Mouse (Mus musculus) forebrain, embryonic 11.5 days (tissue): ENCODE data around the gene Rela. TPM values are rescaled to one million over a fixed set of nuclear protein-coding genes. Genes with fewer than 3 reads are reported as not detected.
A peak's percentile ranks its signal among the peaks of the same experiment; 100 is the strongest.

Experiments
- ATAC-seq: fragments of 200-750 bp; cut with Nextera tagmentation; replicated peaks from 2 replicates; pipeline ENCODE4 v1.8.0; 2017; ENCODE audit warnings: moderate TSS enrichment; ENCODE audit not compliant: low FRiP score
- DNase-seq: peaks from one replicate; pipeline ENCODE4 v3.0.0-alpha.2; 2017; ENCODE audit warnings: low spot score
- H3K27ac ChIP-seq: fragments of 300-500 bp; sonication (generic); 2 replicates; pipeline ENCODE4 v1.5.1; 2014; ENCODE audit warnings: low read depth, low read length
- H3K27me3 ChIP-seq: fragments of 300-500 bp; sonication (generic); 2 replicates; pipeline ENCODE4 v1.6.1; 2014; ENCODE audit warnings: mild to moderate bottlenecking, low read length, mixed read lengths; ENCODE audit not compliant: control insufficient read depth, insufficient read depth
- H3K36me3 ChIP-seq: fragments of 300-500 bp; sonication (generic); 2 replicates; pipeline ENCODE4 v1.6.1; 2014; ENCODE audit warnings: mild to moderate bottlenecking, low read length, moderate library complexity, mixed read lengths; ENCODE audit not compliant: control insufficient read depth, insufficient read depth
- H3K4me1 ChIP-seq: fragments of 300-500 bp; sonication (generic); replicated peaks from 2 replicates; pipeline ENCODE4 v1.6.1; 2014; ENCODE audit warnings: low read length, mixed read lengths; ENCODE audit not compliant: control insufficient read depth, insufficient read depth
- H3K4me2 ChIP-seq: fragments of 300-500 bp; sonication (generic); 2 replicates; pipeline ENCODE4 v1.6.1; 2014; ENCODE audit warnings: low read depth, mild to moderate bottlenecking, low read length, moderate library complexity, mixed read lengths; ENCODE audit not compliant: severe bottlenecking
- H3K4me3 ChIP-seq: fragments of 300-500 bp; sonication (generic); 2 replicates; pipeline ENCODE4 v1.5.1; 2014; ENCODE audit warnings: low read depth, low read length
- H3K9ac ChIP-seq: fragments of 300-500 bp; sonication (generic); 2 replicates; pipeline ENCODE4 v1.6.1; 2014; ENCODE audit warnings: low read length
- H3K9me3 ChIP-seq: fragments of 300-500 bp; sonication (generic); 2 replicates; pipeline ENCODE4 v1.6.1; 2016; ENCODE audit warnings: low read length, mixed read lengths; ENCODE audit not compliant: control insufficient read depth
- WGBS: fragments of 180-500 bp; shearing (Covaris S2); extraction: QIAGEN DNeasy Blood & Tissue Kit; methylation state at CpG from one replicate; pipeline ENCODE4 v1.1.7; 2014; 5-methylcytosine and 5-hydroxymethylcytosine counted together
- polyA plus RNA-seq: library from polyadenylated mRNA; unstranded; fragments of >200 nt; fragmentation: Nextera tagmentation; extraction: Ambion mirVana; gene quantifications from 2 replicates; pipeline ENCODE4 v1.2.1, GENCODE M21; 2014

Gene Rela
- polyA plus RNA-seq, 1 experiment from 2014 or later = 37.8 TPM

GRCm38 (mm10) chr19:5621884-5622283 lies 15.4 kb upstream of the Rela start:
- H3K9ac ChIP-seq = no peak overlapping the region
- H3K4me3 ChIP-seq = no peak overlapping the region
- no peaks in the 10 kb centered on the region for H3K36me3 ChIP-seq
- H3K9me3 ChIP-seq = no peaks in the 10 kb centered on the region
- no peak overlapping the region for H3K27ac ChIP-seq
- 87% methylated on average over 5 of the region's 5 CpGs for WGBS
- no peak for ATAC-seq
- H3K4me1 ChIP-seq = no peaks in the 10 kb centered on the region
- no peak overlapping the region for H3K4me2 ChIP-seq
- H3K27me3 ChIP-seq = no peaks in the 10 kb centered on the region
- DNase-seq = no peak

- DNase-seq = no peak
- no peaks in the 10 kb centered on the region for H3K4me1 ChIP-seq
- no peak overlapping the region for H3K4me2 ChIP-seq
- no peak overlapping the region for H3K9ac ChIP-seq
- 87% methylated on average over 8 of the region's 8 CpGs for WGBS
- ATAC-seq = no peak
- no peaks in the 10 kb centered on the region for H3K36me3 ChIP-seq
- H3K27me3 ChIP-seq = no peaks in the 10 kb centered on the region
- no peak overlapping the region for H3K4me3 ChIP-seq
- H3K9me3 ChIP-seq = no peaks in the 10 kb centered on the region
- H3K27ac ChIP-seq = no peak overlapping the region
Observed at GRCm38 (mm10) chr19:5625311-5625710, 12.0 kb upstream of the Rela start.

- ATAC-seq = no peak
- no peaks in the 10 kb centered on the region for H3K36me3 ChIP-seq
Observed at GRCm38 (mm10) chr19:5629907-5630306, 7.4 kb upstream of the Rela start.

GRCm38 (mm10) chr19:5632120-5632519 lies 5.2 kb upstream of the Rela start:
- Histone ChIP-seq H3K9ac (no peak overlapping the region), H3K4me3 (no peak overlapping the region), H3K27me3 (no peaks in the 10 kb centered on the region), H3K4me1 (peaks cover 3% of the 10 kb centered on the region; the same call in 1 of the 2 replicates), H3K4me2 (no peak overlapping the region), H3K27ac (no peak overlapping the region), H3K36me3 (no peaks in the 10 kb centered on the region), H3K9me3 (no peaks in the 10 kb centered on the region)
- no peak for ATAC-seq
- WGBS = 82% methylated on average over 9 of the region's 9 CpGs
- DNase-seq = no peak

More at GRCm38 (mm10) chr19:5629907-5630306, 7.4 kb upstream of the Rela start:
- DNase-seq = no peak
- Histone ChIP-seq H3K27me3 (no peaks in the 10 kb centered on the region), H3K9me3 (no peaks in the 10 kb centered on the region), H3K4me2 (no peak overlapping the region), H3K4me3 (no peak overlapping the region), H3K27ac (no peak overlapping the region), H3K9ac (no peak overlapping the region), H3K4me1 (no peaks in the 10 kb centered on the region)

GRCm38 (mm10) chr19:5636036-5636570 lies 1.2 kb upstream of the Rela start:
- Histone ChIP-seq H3K4me3 (no peak overlapping the region), H3K4me1 (peaks cover 6% of the 10 kb centered on the region), H3K36me3 (peaks cover 8% of the 10 kb centered on the region; the same call in 1 of the 2 replicates), H3K4me2 (no peak overlapping the region), H3K27me3 (no peaks in the 10 kb centered on the region), H3K27ac (no peak overlapping the region), H3K9ac (no peak overlapping the region; the same call in 1 of the 2 replicates), H3K9me3 (no peaks in the 10 kb centered on the region)
- ATAC-seq (no peak), DNase-seq (no peak)
- 89% methylated on average over 7 of the region's 7 CpGs for WGBS

GRCm38 (mm10) chr19:5636571-5637041 lies 677 bp upstream of the Rela start:
- Histone ChIP-seq H3K27ac (peak overlapping the region; percentile 85), H3K4me1 (peaks cover 6% of the 10 kb centered on the region), H3K27me3 (no peaks in the 10 kb centered on the region), H3K4me2 (peak overlapping the region; percentile 91), H3K4me3 (peak overlapping the region; percentile 81), H3K36me3 (peaks cover 13% of the 10 kb centered on the region; the same call in 1 of the 2 replicates), H3K9me3 (no peaks in the 10 kb centered on the region), H3K9ac (peak overlapping the region; percentile 88)
- 44% methylated on average over 12 of the region's 12 CpGs for WGBS
- ATAC-seq (no peak; the same call in 1 of the 2 replicates), DNase-seq (no peak)

GRCm38 (mm10) chr19:5638416-5639005 lies 1.2 kb downstream of the Rela start:
- H3K4me2 ChIP-seq = peak overlapping the region; percentile 91
- no peaks in the 10 kb centered on the region for H3K9me3 ChIP-seq
- no peak overlapping the region for H3K27ac ChIP-seq
- H3K4me3 ChIP-seq = peak overlapping the region; percentile 81
- no peaks in the 10 kb centered on the region for H3K27me3 ChIP-seq
- DNase-seq (no peak), ATAC-seq (no peak)
- H3K4me1 ChIP-seq = peaks cover 6% of the 10 kb centered on the region
- peaks cover 15% of the 10 kb centered on the region; the same call in 1 of the 2 replicates for H3K36me3 ChIP-seq
- 94% methylated on average over 18 of the region's 18 CpGs for WGBS
- peak overlapping the region; percentile 88; the same call in 1 of the 2 replicates for H3K9ac ChIP-seq

- ATAC-seq = no peak
- Histone ChIP-seq H3K27me3 (no peaks in the 10 kb centered on the region), H3K9ac (no peak overlapping the region), H3K4me3 (no peak overlapping the region), H3K4me1 (peaks cover 6% of the 10 kb centered on the region), H3K4me2 (no peak overlapping the region), H3K36me3 (peaks cover 15% of the 10 kb centered on the region; the same call in 1 of the 2 replicates), H3K27ac (no peak overlapping the region), H3K9me3 (no peaks in the 10 kb centered on the region)
- 83% methylated on average over 9 of the region's 9 CpGs for WGBS
- no peak for DNase-seq
Observed at GRCm38 (mm10) chr19:5640339-5640738, 3.1 kb downstream of the Rela start.

- Histone ChIP-seq H3K36me3 (peaks cover 15% of the 10 kb centered on the region; the same call in 1 of the 2 replicates), H3K9me3 (no peaks in the 10 kb centered on the region), H3K9ac (no peak overlapping the region), H3K4me1 (peaks cover 6% of the 10 kb centered on the region), H3K27me3 (no peaks in the 10 kb centered on the region), H3K27ac (no peak overlapping the region), H3K4me2 (no peak overlapping the region), H3K4me3 (no peak overlapping the region)
- ATAC-seq (no peak), DNase-seq (no peak)
- 94% methylated on average over 17 of the region's 17 CpGs for WGBS
Observed at GRCm38 (mm10) chr19:5641021-5641420, 3.7 kb downstream of the Rela start.
